Mouse (Mus musculus): ENCODE results near the gene Neu2. TPM values are rescaled to one million over a fixed set of nuclear protein-coding genes. Genes with fewer than 3 reads are reported as not detected.
A peak's percentile ranks its signal among the peaks of the same experiment; 100 is the strongest.

Gene Neu2
- polyA plus RNA-seq, 1 experiment from 2014 or later: not detected

DNA sequence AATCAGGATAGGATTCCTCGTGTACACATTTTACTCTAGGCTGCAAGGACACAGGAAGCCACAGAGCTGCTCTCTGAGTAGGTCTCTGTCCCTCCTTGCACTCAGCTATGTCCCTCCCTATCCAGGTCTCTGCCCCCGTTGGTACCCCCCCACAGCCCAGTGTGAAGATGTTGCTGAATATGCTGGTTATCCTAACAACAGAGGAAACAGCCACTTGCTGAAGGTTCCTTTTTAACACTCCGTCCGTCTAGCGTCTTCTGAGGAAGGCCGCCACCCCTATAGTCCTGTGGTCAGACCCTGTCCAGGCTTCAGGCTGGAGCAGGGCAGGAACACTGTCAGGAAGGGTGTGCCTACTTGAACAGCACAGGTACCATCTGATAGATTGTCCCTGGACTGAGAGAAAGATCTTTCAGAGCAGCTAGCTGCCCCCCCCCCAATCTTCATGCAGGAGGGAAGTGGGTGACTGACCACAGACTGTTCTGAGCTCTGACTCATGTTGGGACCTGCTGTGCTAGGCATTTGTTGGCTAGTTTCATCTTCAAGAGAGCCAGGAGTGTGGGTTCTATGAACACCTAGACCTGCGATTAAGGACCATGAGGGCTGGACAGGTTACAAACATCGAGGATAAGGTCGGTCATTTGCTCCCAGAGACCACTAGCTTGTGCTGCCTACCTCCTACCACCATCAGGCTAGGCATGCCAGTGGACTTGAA lies 111.6 kb downstream of the Neu2 start:
- H3K9me3 ChIP-seq: no peaks in the 10 kb centered on the region; the same call in 1 of the 2 replicates
- H3K36me3 ChIP-seq: no peaks in the 10 kb centered on the region
- H3K4me2 ChIP-seq (replicated peaks): no peak overlapping the region
- no peak overlapping the region for H3K4me3 ChIP-seq (replicated peaks)
- H3K9ac ChIP-seq (replicated peaks): no peak overlapping the region
- H3K4me1 ChIP-seq (replicated peaks): no peaks in the 10 kb centered on the region
- 86% methylated on average over 9 of the region's 9 CpGs for WGBS
- ATAC-seq: 0 out of 2 replicates have a peak, but pooled peaks have one; percentile 4
- H3K27ac ChIP-seq: no peak overlapping the region
- H3K27me3 ChIP-seq: no peaks in the 10 kb centered on the region

DNA sequence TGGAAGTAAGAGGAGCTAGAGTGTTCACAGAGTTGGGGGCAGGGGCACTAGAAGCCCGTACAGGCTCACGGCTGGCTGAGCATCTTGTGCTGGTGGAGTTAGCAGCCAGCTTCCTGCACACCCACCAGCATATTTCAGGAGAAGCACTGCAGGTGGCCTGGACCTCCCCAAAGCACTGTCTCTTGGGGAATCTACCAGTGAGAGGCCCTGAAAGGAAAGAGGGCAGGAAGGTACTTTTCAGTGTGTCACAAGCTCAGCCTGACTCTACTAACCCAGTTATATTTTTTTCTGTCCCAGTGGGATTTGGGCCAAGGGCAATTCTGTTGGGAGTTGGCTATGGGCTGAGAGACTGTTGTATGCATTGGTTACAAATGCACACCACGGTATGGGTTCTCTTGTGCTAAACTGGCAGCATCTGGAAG lies 112.2 kb downstream of the Neu2 start:
- H3K4me1 ChIP-seq (replicated peaks): no peaks in the 10 kb centered on the region
- H3K9ac ChIP-seq (replicated peaks): no peak overlapping the region
- 67% methylated on average over 3 of the region's 3 CpGs for WGBS
- no peak for ATAC-seq
- no peak overlapping the region for H3K4me3 ChIP-seq (replicated peaks)
- no peak overlapping the region for H3K27ac ChIP-seq
- H3K27me3 ChIP-seq: no peaks in the 10 kb centered on the region
- H3K36me3 ChIP-seq: no peaks in the 10 kb centered on the region
- no peaks in the 10 kb centered on the region; the same call in 1 of the 2 replicates for H3K9me3 ChIP-seq
- H3K4me2 ChIP-seq (replicated peaks): no peak overlapping the region

DNA sequence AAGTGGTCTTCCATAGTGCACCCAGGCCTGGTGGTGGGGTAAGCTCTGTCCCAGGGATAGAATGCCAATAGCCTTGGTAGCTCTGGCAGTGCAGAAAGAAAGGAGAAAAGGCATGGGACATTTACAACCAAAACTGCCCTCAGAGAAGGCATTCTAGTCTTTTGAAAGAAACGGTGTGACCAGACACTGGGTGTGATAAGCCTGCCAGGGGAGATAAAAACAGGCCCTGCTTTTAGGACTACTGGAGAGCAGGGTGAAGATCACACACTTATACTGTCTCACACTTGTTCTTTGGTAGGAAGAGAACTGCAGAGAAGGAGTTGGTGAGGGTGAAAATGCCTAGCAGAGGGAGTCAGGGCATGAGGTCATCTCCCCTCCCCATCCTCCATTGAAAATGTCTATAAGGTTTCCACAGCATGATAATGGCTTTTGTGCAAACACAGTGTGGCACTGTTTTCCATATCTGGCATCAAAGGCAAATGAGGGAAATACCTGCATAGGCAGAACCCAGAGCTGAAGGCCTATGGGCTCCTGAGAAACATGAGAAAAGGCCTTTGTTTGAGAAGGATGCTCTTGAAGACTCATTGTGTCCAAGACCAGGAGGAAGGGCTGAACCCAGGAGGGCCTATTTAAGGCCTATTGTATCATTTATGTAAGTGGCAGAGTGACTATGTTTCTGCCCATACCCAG lies 114.4 kb downstream of the Neu2 start:
- no peak overlapping the region for H3K9ac ChIP-seq (replicated peaks)
- ATAC-seq: no peak
- 94% methylated on average over 1 of the region's 1 CpGs for WGBS

DNA sequence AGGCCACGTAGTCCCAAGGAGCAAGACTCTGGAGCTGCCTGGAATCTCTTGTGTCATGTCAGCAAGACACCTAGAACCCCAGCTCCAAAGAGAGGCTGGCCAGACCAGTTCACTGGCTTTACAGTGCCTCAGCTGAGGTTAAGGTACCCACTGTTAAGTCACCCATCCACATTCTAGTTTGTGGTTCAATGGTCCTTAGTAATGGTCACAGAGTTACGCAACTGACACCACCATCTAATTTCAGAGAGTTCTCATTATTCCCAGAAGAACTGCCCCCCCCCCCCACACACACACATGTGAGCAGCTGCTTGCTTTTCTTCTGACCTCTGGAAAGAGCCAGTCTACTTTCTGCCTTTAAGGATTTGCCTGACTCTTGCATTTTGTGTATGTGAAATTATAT lies 115.1 kb downstream of the Neu2 start:
- no peak overlapping the region for H3K9ac ChIP-seq (replicated peaks)
- no peak for ATAC-seq

More for the DNA sequence above, 114.4 kb downstream of the Neu2 start:
- H3K4me1 ChIP-seq (replicated peaks): no peaks in the 10 kb centered on the region
- no peak overlapping the region for H3K4me3 ChIP-seq (replicated peaks)
- no peaks in the 10 kb centered on the region for H3K9me3 ChIP-seq
- no peak overlapping the region for H3K4me2 ChIP-seq (replicated peaks)
- no peaks in the 10 kb centered on the region for H3K36me3 ChIP-seq
- H3K27me3 ChIP-seq: no peaks in the 10 kb centered on the region
- H3K27ac ChIP-seq: no peak overlapping the region

DNA sequence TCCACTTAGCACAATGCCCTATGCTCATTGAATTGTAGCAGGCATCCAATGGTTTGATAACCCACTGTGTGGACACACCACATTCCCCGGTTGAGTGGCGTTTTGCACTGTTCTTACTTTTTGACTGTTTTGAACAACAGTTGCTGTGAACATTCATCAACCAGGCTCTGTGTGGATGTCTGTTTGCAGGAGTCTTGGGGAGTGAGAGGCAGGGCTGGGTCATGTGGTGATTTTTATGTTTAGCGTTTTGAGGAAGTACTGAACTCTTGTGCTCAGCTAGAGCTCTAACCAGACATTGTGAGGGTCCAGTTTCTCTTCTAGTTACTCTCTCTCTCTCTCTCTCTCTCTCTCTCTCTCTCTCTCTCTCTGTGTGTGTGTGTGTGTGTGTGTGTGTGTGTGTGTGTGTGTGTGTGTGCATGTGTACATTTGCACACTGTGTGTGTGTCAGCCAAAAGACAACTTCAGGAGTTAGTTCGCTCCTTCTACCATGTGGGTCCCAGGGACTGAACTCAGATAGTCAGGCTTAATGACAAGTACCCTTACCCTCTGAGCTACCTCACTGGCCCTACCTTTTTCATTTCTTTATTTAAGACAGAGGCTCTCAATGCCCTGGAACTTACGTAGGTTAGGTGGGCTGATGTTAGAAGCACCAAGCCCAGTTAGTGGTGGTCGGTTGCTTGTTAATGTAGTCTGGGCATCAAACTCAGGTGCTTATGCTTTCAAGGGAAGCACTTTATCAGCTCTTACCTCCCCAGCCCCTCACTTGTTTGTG lies 115.8 kb downstream of the Neu2 start:
- no peaks in the 10 kb centered on the region for H3K36me3 ChIP-seq
- no peaks in the 10 kb centered on the region for H3K27me3 ChIP-seq
- no peak overlapping the region for H3K4me2 ChIP-seq (replicated peaks)
- no peak overlapping the region for H3K27ac ChIP-seq
- no peak overlapping the region for H3K4me3 ChIP-seq (replicated peaks)
- no peaks in the 10 kb centered on the region for H3K9me3 ChIP-seq
- ATAC-seq: no peak
- H3K9ac ChIP-seq (replicated peaks): no peak overlapping the region
- no peaks in the 10 kb centered on the region for H3K4me1 ChIP-seq (replicated peaks)
- WGBS: 90% methylated on average over 6 of the region's 6 CpGs

More for the DNA sequence above, 115.1 kb downstream of the Neu2 start:
- H3K27me3 ChIP-seq: no peaks in the 10 kb centered on the region
- no peaks in the 10 kb centered on the region for H3K9me3 ChIP-seq
- H3K36me3 ChIP-seq: no peaks in the 10 kb centered on the region
- H3K4me3 ChIP-seq (replicated peaks): no peak overlapping the region
- H3K4me2 ChIP-seq (replicated peaks): no peak overlapping the region
- 87% methylated on average over 2 of the region's 2 CpGs for WGBS
- H3K4me1 ChIP-seq (replicated peaks): no peaks in the 10 kb centered on the region
- no peak overlapping the region for H3K27ac ChIP-seq

DNA sequence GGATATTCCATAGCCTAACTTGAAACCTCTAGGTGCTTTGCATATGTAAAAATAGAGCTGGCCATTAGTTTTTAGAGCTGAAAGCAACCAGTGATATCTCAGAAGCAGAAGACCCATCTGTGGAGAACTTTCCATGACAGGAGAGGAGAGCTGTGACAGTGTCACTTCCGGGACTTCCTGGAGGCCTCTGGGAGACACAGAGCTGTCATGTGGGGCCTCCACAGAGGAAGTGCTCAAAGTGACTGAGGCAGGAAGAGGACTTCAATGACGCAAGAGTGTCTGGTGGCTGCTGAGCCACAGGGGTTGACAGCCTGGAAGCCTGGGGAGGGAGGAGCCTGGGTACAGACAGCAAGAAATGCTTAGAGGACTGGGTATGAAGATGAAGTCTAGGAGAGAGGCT lies 116.7 kb downstream of the Neu2 start:
- H3K27ac ChIP-seq: no peak overlapping the region
- no peak overlapping the region for H3K4me3 ChIP-seq (replicated peaks)
- WGBS: 62% methylated on average over 2 of the region's 2 CpGs
- no peak overlapping the region for H3K4me2 ChIP-seq (replicated peaks)
- ATAC-seq: no peak
- no peaks in the 10 kb centered on the region for H3K9me3 ChIP-seq
- H3K4me1 ChIP-seq (replicated peaks): no peaks in the 10 kb centered on the region
- H3K9ac ChIP-seq (replicated peaks): no peak overlapping the region
- H3K36me3 ChIP-seq: no peaks in the 10 kb centered on the region
- no peaks in the 10 kb centered on the region for H3K27me3 ChIP-seq

DNA sequence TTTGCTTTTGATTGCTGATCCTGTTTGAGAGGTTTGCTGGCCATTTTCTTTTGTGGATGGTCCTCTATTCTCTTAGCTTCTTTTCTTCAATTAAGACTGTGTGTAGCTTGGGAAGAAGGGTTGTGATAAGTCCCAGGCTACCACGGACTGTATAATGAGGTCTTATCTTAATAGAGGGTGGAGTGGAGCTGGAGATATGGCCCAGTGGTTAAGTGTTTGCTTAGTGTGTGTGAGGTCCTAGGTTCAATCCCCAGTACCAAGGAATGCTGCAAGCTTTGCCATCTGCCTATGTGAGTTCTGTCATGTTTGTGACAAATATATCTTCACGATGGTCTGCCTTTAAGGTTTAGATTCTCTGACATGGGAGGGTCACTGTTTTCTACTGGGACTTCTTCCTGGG lies 118.4 kb downstream of the Neu2 start:
- no peaks in the 10 kb centered on the region for H3K9me3 ChIP-seq
- 85% methylated on average over 2 of the region's 2 CpGs for WGBS
- no peak overlapping the region for H3K9ac ChIP-seq (replicated peaks)
- no peaks in the 10 kb centered on the region for H3K4me1 ChIP-seq (replicated peaks)
- ATAC-seq: no peak
- H3K36me3 ChIP-seq: no peaks in the 10 kb centered on the region
- no peak overlapping the region for H3K27ac ChIP-seq
- H3K4me3 ChIP-seq (replicated peaks): no peak overlapping the region
- H3K27me3 ChIP-seq: no peaks in the 10 kb centered on the region
- H3K4me2 ChIP-seq (replicated peaks): no peak overlapping the region

DNA sequence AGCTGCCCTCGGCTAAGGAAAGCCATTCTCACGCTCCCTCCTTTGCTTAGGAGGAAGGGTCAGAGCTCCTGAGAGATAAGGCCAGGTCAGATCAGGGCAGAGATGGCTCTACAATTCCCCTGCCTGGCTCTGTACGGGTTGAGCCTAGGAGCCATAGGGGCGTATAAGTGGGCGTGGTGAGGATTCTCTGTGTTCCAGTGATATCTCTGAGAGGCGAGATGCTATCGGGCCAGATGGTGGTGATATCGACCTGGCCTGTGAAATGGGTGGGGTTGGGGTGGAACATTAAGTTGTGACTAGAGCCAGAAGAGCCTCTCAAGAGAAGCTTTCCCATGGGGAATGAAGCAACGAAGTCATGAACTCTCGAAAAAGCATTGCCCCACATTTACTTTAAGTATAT lies 121.9 kb downstream of the Neu2 start:
- H3K9ac ChIP-seq (replicated peaks): no peak overlapping the region
- no peaks in the 10 kb centered on the region for H3K9me3 ChIP-seq
- no peaks in the 10 kb centered on the region for H3K4me1 ChIP-seq (replicated peaks)
- no peak overlapping the region for H3K4me2 ChIP-seq (replicated peaks)
- H3K27ac ChIP-seq: no peak overlapping the region
- ATAC-seq: no peak
- no peaks in the 10 kb centered on the region for H3K36me3 ChIP-seq
- no peaks in the 10 kb centered on the region for H3K27me3 ChIP-seq
- no peak overlapping the region for H3K4me3 ChIP-seq (replicated peaks)
- 87% methylated on average over 10 of the region's 10 CpGs for WGBS

DNA sequence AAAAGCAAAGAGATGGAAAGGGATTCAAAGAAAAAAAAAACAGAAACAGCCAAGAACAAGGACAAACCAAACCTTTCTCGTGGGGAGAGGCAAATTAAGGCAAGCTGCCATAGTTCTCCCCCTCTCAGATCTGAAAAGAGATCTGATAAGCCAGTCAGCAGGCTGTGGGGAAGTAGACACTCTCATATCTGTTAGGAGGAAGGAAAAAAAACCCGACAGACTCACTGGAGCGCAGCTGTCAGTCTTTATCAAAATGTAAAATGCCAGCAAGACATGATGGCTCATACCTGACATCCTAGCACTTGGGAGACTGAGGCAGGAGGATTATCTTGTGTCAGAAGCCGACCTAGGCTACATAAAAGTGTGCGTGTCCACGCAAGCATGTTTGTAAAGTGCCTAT lies 122.5 kb downstream of the Neu2 start:
- Histone ChIP-seq H3K4me3 (replicated peaks) (no peak overlapping the region), H3K36me3 (no peaks in the 10 kb centered on the region), H3K9me3 (no peaks in the 10 kb centered on the region), H3K4me1 (replicated peaks) (no peaks in the 10 kb centered on the region), H3K27me3 (no peaks in the 10 kb centered on the region), H3K9ac (replicated peaks) (no peak overlapping the region), H3K4me2 (replicated peaks) (no peak overlapping the region), H3K27ac (no peak overlapping the region)
- WGBS: 80% methylated on average over 6 of the region's 6 CpGs
- ATAC-seq: no peak

DNA sequence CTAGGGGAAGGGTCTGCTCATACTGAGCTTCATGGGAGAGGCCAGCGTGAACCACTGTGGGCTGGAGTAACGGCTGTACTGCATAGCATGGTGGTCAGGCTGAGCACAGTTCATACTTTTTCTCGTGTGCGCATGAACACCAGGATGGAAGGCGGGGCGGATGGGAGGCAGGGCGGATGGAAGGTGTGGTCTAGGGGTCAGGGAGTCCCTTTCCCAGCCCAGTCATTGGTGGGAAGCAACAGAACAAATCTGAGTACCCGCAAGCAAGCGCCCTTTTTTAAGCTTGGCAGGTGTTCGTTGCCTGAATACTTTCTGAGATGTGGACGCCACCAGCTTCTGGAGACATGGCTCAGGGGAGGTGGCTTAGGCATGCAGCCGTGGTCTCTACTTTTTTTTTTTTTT lies 127.0 kb downstream of the Neu2 start:
- H3K27me3 ChIP-seq: no peaks in the 10 kb centered on the region
- H3K4me1 ChIP-seq (replicated peaks): no peaks in the 10 kb centered on the region
- H3K27ac ChIP-seq: no peak overlapping the region
- no peaks in the 10 kb centered on the region for H3K36me3 ChIP-seq
- H3K9ac ChIP-seq (replicated peaks): no peak overlapping the region
- H3K4me2 ChIP-seq (replicated peaks): no peak overlapping the region
- ATAC-seq: no peak
- H3K4me3 ChIP-seq (replicated peaks): no peak overlapping the region
- WGBS: 89% methylated on average over 12 of the region's 12 CpGs
- no peaks in the 10 kb centered on the region for H3K9me3 ChIP-seq

DNA sequence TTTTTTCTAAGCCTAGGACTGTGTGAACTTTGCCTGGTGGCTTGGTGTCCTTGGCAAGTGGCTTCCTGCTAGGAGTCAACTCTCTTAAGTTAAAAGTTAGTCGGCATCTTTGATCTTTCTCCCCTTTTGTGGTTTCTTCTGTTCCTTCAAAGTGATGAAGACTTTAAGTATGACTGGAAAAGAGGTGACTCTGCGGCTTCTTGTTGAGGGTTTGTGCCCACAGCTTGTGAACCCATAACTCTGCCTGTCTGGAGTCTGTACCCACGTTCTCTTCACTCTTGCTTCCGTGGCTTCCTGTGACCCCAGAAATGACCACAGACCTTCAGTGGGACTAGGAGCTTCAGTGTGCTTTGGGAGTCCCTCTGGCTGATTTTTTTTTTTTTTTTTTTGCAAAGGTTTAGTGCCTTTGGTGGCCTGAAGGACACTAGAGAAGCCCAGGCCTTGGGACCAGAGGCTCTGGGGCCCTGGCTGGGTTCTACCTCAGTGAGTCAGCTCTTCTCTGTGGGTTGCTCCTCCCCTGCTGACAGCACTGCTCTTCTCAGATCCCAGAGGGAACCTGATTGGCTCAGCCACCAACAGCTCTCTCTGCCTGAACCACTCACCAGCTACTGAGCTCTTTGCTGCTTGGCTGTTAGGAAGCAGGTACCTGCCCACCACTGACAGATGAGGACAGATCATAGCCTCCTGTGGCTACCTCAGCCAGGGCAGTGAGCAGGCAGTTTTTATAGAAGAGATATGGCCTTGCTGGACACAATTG lies 127.6 kb downstream of the Neu2 start:
- Histone ChIP-seq H3K9me3 (no peaks in the 10 kb centered on the region), H3K4me1 (replicated peaks) (no peaks in the 10 kb centered on the region), H3K4me3 (replicated peaks) (no peak overlapping the region), H3K9ac (replicated peaks) (no peak overlapping the region), H3K27ac (no peak overlapping the region), H3K27me3 (no peaks in the 10 kb centered on the region), H3K4me2 (replicated peaks) (no peak overlapping the region), H3K36me3 (no peaks in the 10 kb centered on the region)
- WGBS: 85% methylated on average over 4 of the region's 4 CpGs
- ATAC-seq: no peak
